Mouse (Mus musculus) fat pad, adult 2 months (tissue): ENCODE results near the gene Veph1.

Experiments
- DNase-seq: peaks from one replicate; pipeline ENCODE4 v3.0.0-alpha.2; 2011; ENCODE audit warnings: low read depth, low spot score; ENCODE audit errors: extremely low read depth

Gene Veph1

GRCm38 (mm10) chr3:66224931-66225537 is 71.6 kb downstream of the Veph1 start:
- no peak for DNase-seq

DNA sequence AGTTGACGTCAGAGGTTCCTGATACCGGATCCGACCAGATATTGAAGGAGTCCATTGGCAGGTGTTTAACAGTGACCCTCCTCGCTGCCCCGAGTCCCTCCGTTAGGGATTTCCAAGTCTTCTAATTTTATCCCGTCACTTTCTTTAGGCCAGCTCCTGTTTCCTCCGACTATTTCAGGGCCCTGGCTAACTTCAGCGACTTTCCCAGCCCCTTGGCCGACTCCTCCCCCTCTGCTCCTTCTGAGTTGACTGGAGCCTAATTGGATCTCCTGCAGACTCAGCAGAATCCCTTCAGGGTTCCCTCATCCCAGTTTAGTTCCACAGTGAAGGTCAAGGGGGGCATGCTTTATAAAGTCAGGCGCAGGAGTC is 75.4 kb downstream of the Veph1 start:
- no peak for DNase-seq

DNA sequence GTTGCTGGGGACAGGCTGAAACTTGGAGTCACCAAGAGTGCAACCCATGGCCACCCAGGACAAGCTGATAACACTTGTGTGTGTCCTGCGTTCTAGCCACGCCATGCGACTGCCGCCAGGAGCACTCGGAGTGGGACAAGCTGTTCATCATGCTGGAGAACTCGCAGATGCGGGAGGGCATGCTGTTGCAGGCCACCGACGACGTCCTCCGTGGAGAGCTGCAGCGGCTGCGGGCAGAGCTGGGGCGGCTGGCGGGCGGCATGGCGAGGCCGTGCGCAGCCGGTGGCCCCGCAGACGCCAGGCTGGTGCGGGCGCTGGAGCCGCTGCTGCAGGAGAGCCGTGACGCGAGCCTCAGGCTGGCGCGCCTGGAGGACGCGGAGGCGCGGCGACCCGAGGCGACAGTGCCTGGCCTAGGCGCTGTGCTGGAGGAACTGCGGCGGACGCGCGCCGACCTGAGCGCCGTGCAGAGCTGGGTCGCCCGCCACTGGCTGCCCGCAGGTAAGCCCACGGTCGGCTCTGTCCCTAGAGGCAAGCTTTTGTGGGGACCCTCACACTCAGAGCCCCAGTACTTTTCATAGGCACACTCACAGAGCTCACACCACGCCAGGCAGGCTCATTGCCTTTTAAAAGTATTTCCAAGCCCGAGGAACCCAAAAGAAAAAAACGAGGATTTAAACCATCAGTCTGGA is 75.9 kb downstream of the Veph1 start:
- no peak for DNase-seq

DNA sequence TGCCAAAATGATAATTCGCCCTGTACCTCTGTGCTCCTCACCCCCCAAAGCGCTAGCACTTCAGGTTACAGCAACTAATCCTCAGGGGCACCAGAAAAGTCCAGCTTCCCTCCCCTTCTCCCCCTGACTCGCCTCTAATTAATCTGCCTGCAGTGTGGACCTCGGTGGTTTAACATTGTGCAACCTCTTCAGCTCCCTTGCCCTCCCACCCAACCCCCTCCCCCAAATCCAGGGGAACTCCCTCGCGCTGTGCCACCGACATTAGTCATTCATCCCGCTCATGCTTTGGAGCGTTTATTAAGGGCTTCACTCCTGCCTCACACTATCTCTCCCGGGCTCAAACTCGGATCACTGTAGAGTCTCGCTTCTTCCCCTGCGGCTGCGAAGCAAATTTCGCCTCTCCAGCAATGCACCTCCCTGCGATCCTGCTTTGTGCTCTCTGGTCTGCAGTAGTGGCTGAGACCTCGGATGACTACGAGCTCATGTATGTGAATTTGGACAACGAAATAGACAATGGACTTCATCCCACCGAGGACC is 76.9 kb downstream of the Veph1 start, which contains the start of gene Ptx3:
Gene Ptx3 (plus strand): TSS at position 256 of the 537 bp plus-strand sequence.
- no peak for DNase-seq

GRCm38 (mm10) chr3:66215759-66216158 is 80.9 kb downstream of the Veph1 start:
- no peak for DNase-seq

DNA sequence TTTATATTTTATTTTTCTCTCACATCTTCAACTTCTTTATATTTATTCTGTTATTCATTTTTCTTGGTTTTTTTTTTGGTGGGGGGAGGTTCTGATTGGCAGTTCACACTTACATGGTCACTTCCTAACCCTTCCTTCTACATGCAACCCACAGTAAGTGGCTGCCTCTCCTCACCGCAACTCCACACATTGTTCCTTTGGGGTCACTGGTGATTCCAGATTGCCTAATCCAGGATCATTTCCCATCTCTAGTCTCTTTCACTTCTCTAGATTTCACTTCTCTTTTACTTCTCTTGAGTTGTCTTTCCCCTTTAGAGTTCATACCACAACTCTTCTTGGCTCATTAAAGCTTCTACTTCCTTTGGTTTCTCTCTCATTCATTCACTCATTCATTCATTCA is 83.1 kb downstream of the Veph1 start:
- DNase-seq = no peak

GRCm38 (mm10) chr3:66208836-66209573 is 87.6 kb downstream of the Veph1 start:
- DNase-seq = peak; percentile 70

- DNase-seq = no peak
Observed at GRCm38 (mm10) chr3:66193910-66194562, 102.6 kb downstream of the Veph1 start.

DNA sequence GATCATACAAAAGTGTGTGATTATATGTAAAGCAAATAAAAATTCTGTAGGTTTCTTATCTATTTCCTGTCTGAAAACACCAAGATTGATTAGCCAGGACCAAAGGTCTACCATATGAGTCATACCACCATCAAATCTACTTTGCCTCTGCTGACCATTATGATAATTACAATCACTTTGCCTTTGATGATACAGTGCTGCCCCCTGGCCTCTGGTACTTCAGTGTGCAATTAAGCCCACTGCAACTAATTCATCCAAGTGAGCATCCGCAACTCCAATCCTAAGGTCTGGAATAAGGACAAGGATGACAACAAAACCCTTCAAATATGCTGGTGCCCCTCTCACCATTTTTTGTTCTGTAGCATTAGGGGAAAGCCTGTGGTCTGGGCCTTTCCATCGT is 117.0 kb downstream of the Veph1 start:
- DNase-seq = no peak

- no peak for DNase-seq
Observed at GRCm38 (mm10) chr3:66172907-66173306, 123.7 kb downstream of the Veph1 start.

DNA sequence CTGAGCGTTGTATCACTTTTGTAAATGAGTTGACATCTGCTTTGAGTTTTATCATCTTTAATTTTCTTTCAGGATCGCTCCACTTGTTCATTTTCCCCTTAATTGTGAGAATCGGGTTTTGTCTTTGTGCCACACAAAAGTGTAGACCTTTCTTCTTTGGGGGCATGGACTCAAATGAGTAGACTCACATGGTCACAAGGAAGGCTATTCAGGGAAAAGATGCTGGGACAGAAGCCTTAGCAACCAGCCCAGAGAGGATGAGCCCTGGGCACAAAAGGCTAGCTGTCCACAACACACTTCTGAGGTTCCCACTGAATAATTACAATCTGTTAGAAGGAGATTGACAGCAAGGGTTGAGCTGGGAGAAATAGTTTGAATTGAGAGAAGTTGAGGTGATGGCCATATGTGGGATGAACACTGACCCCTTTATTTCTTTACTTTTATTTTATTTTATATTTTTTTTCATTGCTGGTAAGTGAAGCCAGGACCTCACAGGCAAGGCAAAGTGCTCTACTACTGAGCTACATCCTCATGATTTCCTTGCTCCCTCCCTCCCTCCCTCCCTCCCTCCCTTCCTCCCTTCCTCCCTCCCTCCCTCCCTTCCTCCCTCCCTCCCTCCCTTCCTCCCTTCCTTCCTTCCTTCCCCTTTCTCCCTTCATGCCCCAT is 126.6 kb downstream of the Veph1 start:
- no peak for DNase-seq

- DNase-seq = no peak
Observed at GRCm38 (mm10) chr3:66166606-66167290, 129.9 kb downstream of the Veph1 start.

- DNase-seq = peak; percentile 3
Observed at GRCm38 (mm10) chr3:66165026-66165425, 131.6 kb downstream of the Veph1 start.

DNA sequence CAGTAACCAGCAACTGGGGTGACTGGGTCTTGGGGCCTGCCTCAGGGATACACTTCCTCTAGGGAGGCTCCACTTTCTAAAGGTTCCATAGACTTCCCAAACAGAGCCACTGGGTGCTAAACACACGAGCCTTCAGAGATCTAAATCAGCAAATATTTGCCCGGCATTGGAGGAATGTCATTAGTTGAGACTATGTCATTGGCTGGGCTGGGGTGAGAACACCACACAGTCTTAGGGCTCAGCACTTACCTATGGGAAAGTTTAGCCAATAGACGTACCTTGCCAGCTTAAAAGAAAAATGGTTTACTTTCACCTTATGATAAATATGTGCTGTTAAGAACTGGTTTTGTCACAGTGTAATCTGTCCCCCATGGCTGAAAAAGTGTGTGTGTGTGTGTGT is 132.1 kb downstream of the Veph1 start:
- DNase-seq = no peak

DNA sequence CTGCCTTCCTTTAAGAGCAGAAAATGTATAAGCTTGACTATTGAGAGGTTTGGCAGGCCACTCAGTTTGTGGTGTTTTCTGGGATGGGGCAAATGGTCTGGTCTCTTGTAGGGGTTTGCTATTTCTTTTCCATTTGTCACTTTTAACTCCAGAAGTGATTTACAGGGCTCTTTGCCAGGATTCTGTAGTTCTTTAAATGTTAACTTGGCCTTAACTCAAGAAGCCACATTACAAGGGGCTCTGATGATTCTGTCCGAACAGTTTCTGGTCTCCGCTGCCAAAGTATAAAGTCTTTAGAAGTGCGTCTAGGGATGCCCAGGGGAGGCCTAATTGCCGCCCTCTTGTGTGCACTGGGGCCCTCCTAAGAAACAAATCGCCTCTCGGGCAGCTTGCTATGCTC is 134.0 kb downstream of the Veph1 start:
- no peak for DNase-seq

DNA sequence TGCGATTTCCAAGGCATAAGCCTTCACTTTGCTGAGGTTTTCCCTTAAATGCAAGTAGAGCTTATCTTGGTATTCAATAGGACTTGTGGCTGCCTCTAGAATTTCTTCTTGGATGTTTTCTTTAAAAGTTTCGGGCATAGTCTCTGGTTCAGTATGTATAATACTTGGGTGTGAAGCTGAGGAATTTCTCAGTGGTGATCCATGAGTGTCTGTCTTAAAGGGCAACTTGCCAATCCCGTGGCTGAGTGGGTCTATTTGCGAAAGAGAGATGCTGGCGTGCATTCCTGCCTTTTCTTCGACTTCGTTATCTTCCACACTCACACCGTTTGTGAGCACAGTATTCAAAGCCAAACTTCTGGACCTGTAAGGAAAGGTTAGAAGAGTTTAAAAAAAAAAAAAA is 138.7 kb downstream of the Veph1 start:
- no peak for DNase-seq

- no peak for DNase-seq
Observed at GRCm38 (mm10) chr3:66137601-66138000, 159.0 kb downstream of the Veph1 start.

- DNase-seq = no peak
Observed at GRCm38 (mm10) chr3:66131264-66131950, 165.2 kb downstream of the Veph1 start.

GRCm38 (mm10) chr3:66129689-66130088 is 166.9 kb downstream of the Veph1 start:
- DNase-seq = no peak

DNA sequence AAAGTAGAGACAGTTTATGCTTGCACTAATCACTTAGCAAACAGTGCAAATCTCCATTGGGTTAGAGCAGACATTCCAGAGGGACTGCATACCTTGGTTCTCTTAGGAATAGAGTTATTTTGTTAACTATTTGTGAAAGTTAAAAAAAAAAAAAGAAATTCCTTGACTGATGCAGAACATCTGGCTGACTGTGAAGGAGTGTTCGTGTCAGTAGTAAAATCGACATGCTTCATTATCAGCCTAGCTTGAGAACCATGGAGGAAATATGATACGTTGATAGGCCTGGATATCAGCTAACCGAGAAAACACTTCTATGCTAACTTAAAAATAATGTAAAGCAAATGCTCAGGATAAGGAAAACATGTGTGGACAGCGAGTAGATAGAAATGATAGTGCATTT is 191.1 kb downstream of the Veph1 start:
- DNase-seq = no peak
